Mouse (Mus musculus) heart, postnatal 36 days (tissue): Measurements from ENCODE around the gene Tenm4. TPM values are rescaled to one million over a fixed set of nuclear protein-coding genes. Genes with fewer than 3 reads are reported as not detected.

Experiments used
- DNase-seq, 2 experiments: peaks; one replicate each; pipeline ENCODE4 v3.0.0; 2021 to 2022
- intact Hi-C: fragments of 180-260 bp; cut with DNase I; formaldehyde crosslinking; loops from one replicate; pipeline ENCODE4 v1.15.1; 2025
- total RNA-seq, 2 experiments: library from RNA; stranded (reverse); gene quantifications; 2 replicates each; pipeline ENCODE4 v1.2.3; 2021

The Tenm4 gene
- total RNA-seq, 2 experiments from 2014 or later: 0.36 to 0.81 TPM

DNA sequence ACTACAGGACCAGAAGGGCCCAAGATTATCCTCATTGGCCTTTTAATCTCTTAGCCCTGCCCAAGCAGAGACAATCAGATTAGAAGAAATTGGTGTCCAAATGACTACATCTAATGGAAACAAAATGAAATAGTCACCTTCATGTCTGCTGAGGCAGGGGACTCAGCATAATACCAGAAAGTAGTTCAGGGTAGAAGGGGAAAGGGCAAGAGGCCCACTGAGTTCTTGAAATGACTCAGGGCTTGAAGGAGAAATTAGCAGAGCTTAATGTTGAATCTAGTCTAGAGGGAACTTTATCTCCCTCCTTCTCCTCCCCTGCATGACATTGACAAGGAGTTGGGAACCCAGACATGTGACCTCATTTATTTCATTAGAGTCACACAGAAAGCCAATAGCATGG, 643.5 kb downstream of the Tenm4 start:
- intact Hi-C loops: no loop called here
- no peak for DNase-seq

DNA sequence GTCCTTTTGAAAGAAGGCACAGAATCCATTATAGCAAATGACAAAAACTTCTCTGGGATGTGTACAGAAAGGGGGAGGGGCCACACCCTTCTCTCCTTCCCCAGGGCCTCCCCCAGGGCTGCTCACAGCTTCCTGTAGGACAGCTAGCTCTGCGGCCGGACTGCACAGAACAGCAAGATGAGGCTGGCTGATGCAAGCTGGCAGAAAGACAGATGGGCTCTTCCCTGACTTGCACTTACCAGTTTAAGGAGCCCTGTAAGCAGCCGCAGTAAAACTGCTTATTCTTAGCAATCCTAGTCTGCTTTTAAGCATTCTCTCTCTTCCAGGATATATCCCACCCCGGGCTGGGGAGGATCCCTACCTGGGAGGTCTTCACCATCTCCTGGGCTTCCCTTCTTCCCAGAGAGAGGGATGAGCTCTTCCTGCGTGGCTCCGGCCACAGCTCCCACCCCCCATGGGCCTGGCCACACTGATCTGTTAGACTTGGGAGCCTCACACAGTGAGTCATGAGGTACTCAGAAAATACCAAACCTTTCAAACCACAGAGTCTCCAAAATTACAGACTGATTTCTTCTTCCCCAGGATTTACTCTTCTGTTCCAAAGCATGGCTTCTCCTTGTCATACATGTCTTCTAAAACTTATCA, 646.1 kb downstream of the Tenm4 start:
- peak in 1 of 2 experiments; percentile 32 for DNase-seq
- intact Hi-C loops: no loop called here

DNA sequence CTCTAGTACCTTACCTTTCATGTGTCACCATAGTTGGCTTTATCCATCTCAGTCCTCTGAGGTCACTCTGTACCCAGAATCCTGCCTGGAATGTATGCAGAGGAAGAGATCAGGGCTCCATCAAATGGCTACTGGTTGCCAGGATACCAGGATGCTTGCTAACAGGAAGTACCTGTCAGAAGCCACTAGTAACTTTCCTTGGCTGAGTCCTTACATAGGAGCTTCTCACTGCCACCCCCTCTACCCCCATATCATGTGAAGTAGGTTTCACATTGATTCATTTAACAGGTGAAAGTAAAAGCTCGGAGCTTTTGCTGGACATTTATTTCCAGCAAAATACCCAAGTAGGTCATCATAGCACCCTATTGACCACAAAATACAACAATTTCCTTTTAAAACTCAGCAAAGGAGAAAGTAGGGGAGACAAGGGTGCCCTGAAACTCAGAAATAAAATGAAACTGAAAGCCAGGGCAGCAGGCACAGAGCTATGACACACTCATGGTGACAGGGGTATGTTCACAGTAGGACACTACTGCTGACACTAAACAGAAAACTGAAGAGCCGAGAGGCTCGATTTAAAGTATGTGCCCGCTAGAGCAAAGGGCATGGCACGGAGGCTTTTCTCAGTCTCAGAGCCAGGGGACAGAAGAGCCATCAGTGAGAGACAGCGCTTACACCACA, 647.3 kb downstream of the Tenm4 start:
- no peak for DNase-seq
- intact Hi-C loops: no loop called here

DNA sequence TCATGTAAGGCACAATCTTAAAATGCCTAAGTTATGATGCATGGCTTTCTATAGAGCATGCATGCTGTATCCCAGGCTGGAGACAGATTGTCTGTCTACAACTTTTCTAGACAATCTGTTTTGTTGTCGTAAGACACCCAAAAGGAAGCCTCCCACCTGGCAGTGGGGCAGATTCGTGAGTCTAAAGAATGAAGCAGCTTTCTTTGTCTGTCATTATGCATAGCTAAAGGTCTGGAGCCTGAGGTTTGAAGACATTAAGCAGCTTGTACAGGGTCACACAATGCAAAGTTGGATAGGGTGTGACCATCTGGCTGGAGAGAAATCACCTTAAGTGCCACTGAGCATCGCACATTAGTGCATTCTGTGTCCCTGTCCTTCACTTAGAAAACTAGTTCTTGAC, 648.5 kb downstream of the Tenm4 start:
- no peak for DNase-seq
- intact Hi-C loops: no loop called here

DNA sequence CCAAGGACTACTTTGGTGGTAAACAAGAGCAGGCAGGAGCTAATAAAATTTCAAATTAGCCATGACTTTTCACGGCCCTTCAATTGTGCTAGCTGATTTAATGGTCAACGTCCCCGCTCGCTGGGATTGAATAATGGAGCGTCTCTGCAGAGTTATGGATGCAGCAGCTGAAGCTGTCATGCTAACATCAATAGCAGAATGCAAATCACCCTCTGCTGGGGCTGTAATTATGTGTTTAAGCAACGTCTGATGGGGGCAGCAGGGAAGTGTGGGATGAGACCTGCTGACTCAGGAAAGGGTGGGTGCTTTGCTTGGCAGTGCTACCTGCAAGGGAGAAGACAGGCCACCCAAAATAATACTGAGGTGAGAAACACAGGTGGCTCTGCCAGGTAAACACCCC, 649.3 kb downstream of the Tenm4 start:
- no peak for DNase-seq
- intact Hi-C loops: no loop called here

DNA sequence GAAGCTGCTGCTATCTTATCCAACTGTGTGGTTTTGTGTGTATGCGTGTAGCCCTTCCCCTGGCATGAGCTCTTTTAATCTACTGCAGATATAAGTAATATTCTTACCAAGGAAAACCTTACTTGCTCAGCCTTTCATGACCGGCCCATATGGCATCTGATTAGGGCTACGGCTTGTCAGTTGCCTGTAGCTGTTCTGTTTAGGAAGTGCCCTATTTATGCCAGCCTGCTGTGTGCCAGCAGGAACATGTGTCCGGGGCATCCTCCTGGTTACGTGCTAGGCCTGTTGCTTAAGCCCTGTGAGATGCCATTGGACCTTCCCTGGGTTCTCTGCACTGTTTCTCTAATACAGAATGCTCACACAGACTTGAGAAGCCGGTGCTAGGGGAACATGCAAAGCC, 655.1 kb downstream of the Tenm4 start:
- intact Hi-C loops: no loop called here

DNA sequence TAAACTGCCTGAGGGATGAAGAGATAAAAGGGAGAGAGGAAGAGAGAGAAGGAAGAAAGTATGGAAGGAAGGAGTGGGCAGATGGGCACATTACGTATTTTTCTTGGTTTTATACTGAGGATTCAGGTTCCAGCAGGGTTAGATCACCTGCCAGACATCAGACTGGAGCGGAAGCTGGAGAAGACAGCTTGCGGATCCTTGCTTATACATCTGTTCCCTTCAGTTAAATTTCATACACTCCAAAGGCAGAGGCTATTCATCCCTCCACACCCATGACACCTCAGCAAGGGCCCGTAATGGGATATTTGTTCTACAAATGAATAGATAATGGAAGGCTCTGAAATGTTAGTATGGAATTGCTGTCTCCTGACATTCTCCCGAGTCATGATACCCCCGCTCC, 655.6 kb downstream of the Tenm4 start:
- intact Hi-C loops: no loop called here
- DNase-seq: no peak

More for the DNA sequence above, 655.1 kb downstream of the Tenm4 start:
- no peak for DNase-seq

DNA sequence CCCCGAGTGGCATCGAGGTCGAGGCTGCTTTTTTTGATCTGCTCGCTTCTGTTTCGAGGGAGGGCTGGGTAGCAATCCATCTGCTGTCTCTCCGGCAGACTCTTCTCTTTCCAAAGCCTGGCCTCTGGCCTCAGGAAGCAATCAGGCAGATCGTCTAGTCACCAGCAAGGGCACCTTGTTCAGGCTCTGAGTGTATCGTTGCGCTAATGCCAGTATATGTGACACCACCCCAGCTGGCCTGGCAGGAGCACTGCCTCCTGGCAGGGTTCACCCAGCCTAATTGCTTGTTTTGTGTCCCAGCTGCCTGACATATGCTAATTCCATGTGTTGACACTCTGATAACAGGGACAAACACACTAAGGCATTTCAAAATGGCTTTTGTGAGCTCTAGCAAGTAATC, 661.5 kb downstream of the Tenm4 start:
- peak; percentile 27 to 32 for DNase-seq
- intact Hi-C loops: no loop called here

DNA sequence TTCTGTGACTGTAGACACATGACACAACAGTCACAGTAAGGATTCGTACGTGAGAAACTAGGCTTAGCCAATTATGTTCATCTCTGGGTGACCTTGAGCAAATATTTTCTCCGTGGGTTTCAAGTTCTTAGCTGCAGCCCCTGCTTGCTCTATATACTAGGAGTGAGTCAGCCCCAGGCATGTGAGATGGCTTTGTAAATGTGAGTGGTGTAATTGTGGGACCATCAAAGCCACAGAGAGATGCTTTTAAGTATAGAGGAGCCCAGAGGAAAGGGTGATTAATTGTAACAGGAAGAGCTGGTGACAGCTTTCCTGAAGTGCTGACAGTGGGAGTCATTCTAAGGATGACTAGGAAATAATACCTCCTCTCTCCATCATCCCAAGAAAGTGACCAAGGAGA, 662.0 kb downstream of the Tenm4 start:
- intact Hi-C loops: no loop called here

DNA sequence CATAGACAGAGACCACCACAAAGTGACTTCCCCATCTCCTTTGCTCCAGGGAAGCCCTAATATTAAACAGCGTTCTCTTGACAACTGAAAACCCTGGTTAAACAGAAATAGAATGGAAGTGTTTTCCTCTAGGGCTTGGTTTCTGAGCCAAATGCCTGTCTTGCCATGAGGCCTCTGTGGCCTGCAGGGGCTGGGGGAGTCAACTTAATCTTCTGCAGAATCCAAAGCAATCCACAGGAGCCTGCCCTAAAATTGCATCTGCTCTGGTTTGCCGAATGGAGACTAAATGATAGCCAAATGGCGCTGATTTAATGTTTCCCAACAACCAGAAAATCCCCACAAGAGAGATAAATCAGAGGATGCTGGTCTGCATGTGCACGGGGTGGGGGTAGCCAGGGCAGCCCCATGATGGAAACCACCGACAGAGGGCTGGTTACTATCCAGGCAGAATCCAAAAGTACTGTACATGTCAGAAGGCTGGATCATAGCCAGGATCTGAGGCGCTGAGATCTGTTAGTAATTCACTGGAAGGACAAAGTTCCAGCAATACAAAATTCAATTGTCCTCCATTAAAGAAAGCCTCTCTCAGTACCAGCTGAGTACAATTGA, 663.7 kb downstream of the Tenm4 start:
- peak; percentile 14 to 32 for DNase-seq
- intact Hi-C loops: no loop called here

More for the DNA sequence above, 662.0 kb downstream of the Tenm4 start:
- no peak for DNase-seq

DNA sequence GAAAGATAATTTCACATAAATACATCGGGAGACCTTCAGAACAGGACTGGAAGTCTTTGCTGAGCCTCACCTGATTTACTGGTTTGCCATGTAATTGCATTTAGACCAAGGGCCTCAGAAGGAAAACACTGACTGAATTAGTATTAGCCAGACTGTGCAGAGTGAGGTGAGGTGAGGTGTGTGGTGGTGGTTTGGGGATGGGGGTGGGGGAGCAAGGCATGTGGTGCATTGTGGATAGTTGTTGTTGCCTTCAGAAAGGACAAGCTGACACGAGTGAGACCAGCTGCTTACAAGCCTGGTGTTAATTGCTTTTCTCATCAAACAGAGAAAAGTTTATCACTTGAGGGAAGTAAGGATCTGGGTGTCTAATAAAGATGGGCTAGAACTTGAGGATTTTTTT, 664.3 kb downstream of the Tenm4 start:
- intact Hi-C loops: no loop called here

DNA sequence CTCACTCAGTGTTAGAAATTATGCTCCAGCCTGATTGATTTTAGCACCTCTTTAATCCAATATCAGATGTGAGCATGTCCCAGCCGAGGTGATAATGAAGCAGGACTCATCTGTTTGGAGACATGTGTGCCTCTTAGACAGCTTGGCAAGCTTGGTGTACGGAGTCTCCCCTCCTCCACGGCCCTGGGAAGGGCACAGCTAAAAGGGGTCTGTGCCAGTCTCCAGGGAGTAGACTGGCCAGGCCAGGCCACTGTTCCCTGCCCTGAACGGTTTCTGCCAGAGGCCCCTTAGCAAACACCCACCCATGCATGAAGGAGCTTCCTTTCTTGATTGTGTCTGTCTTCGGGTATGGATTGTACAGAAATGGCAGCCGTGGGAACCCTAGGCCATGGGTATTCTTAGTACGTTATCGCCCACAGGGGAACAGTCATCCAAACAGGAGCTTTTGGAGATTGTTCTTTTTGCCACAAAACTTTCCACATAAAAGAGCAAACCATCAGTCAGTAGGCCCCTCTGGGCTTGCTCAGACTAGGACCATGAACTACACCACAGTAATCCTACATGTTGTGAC, 667.3 kb downstream of the Tenm4 start:
- intact Hi-C loops: no loop called here
- DNase-seq: no peak

More for the DNA sequence above, 664.3 kb downstream of the Tenm4 start:
- no peak for DNase-seq

DNA sequence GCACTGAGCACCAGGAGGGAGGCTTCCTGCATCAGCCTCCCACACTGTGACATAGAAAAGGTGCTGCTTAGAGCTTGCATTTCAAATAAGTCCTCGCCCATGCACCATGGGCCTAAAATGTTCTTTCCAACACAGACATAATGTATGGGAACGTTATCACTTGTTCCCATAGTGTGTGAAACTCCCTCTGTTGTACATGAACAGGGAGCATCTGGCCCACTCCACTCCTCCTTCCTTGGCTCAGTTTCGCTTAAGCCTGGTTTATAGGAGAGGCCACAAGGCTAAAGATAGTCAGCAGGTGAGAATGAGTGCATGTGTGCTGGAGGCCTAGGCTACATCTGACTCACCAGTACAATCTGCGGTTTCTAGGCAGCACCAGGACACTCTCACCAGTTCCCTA, 667.9 kb downstream of the Tenm4 start:
- intact Hi-C loops: no loop called here
- DNase-seq: no peak

DNA sequence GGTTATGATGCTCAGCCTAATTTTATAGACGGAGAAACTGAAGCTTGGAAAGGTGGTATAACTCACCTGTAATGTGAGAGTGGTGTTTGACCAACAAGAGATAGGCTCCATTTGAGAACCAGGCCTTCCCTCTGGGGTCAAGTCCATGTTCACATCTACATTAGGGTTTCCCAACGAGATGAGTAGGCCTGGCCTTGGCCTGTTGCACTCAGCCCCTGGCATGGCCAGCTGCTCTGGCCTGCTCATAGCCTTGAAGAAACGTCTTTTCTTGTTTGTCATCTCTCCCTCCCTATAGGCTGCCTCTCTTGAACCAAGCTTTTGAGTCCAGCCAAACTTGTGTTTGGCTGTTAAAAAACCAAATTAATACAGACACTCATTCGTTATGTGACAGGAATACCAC, 668.5 kb downstream of the Tenm4 start:
- no peak for DNase-seq
- intact Hi-C loops: no loop called here

DNA sequence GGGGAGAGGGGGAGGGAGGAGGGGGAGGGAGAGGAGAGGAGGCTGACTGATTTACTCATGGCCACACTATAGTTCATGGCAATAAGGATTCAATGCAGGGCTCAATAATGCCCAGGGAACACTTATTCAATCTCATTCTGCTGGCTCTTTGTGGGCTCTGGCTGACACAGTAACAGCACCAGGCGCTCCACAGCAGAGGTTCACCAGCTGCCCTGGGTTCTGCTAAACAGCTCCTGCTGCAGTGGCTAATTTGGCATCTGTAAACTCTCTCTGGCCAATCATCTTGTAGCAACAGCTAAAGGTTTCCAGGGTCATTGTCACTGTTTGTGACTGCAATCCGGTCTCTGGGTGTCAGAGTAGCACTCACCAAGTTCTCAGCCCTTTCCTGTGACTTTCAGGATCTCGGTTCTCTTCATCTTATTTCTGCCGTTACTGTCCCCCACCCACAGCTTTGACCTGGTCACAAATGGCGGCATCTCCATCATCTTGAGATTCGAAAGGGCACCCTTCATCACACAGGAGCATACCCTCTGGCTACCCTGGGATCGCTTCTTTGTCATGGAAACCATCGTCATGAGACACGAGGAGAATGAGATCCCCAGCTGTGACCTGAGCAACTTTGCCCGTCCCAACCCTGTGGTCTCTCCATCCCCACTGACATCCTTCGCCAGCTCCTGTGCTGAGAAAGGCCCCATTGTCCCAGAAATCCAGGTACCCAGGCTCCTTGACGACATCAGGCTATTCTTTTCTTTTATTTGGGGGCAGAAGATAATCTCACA, 671.6 kb downstream of the Tenm4 start:
- intact Hi-C loops: no loop called here
- DNase-seq: no peak

DNA sequence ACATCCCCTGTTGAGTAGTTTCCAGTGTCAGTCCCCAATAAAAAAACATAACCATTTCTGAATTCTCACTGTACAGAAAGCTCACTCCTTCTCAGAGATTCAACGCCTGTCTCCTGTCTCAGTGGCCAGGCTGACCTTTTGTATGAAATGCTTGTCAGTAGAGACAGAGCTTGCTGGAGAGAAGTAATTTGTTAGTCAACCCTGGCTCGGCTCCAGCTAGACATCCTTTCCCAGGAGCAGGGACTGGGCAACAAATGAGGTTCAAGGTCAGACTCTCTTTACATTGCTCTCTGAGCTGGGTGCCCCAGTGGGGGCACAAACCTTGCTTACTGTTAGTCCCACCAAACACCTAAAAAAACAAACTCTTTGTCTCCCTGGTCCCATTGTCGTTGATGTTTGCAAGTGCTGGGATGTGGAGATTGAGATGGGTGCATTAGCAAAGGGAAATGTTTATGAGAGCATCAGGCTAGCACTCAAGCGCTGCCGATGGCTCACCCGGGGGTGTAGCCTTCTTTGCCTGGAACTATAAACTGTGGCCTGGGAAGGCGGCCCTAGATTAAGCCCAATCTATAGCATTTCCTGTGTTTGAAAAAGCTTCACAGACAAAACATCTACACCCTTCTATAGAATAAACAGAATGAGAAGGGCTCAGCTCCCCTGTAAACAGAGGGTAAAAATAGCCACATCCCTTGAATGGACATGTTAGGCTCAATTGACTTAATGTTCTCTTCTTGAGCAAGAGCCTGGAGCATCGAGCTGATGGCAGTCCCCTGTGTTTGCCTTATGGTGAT, 673.3 kb downstream of the Tenm4 start:
- DNase-seq: no peak
- intact Hi-C loops: no loop called here

DNA sequence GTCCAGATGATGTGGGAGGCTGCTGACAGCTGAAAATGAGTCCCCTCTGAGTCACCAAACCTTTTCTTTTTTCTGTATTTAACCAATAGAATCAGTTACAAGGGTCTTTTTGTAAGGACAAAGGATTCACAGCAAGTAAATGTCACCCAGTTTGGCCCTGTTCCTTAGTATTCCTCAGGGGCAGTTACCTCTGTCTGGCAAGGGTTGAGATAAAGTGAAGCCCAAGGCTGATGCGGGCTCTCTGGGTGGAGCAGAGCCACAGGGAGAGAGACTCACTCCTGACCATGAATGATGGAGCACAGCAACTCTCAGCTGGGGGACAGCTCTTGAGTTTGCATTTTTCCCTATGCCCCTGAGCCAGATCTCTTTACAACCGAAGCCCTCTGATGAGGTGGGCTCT, 681.7 kb downstream of the Tenm4 start:
- no peak for DNase-seq
- intact Hi-C loops: no loop called here

DNA sequence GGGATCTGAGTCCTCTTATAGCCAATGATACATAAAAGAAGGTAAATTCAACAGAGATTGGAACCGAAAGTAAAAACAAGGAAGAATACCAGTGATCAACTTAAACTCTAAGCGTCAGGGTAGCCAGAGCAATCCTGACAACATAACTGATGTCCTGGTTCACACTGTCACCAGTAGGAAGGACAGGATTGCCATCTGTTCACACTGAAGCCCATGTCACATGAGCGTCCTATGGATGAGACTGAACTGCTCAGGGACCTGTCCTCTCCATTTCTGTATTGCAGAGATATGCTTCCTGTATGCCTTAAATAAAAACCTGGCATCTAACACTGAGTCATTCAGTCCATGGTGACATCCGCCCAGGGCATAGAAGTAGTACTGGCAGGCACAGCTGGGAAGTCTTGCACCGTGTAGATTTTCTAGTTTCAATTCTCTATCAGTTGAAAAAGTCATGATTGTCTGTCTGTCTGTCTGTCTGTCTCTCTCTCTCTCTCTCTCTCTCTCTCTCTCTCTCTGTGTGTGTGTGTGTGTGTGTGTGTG, 684.9 kb downstream of the Tenm4 start:
- DNase-seq: no peak
- intact Hi-C loops: no loop called here

DNA sequence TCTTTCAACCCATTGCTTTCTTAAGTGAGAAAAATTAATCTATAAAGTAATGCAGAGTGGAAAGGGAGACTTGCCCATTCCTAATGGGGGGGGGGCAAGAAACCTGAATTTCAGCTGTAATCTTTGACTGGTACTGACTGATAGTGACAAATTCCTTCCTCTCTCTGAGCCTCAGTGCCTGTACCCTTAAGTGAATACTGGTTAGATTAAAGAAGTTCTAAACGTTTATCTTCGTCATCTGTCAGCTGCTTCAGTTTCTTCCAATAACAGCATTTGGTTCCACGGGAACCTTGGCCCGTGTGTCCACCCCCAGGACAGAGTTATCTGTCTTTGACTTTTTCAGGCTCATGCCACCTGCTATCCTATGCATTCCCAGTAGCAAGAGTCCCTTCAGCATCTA, 685.5 kb downstream of the Tenm4 start:
- DNase-seq: no peak

DNA sequence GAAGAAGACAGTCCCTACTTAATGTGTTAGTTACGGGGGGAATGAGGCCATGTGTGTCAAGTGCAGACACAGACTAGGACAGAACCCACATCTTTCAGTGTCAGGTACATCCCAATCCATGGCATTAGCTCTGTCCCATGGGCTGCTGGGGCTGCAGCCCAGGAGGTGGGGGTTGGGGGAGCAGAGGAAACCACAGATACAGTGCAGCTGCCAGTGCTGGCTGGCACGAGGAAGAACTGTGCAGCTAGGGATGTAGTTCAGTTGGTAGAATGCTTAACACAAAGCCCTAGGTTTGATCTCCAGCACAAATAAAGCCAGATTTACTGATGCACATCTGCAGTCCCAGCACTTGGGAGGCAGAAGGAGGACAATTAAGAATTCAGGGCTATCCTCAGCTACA, 688.0 kb downstream of the Tenm4 start:
- DNase-seq: no peak
- intact Hi-C loops: no loop called here

More for the DNA sequence above, 685.5 kb downstream of the Tenm4 start:
- intact Hi-C loops: no loop called here
